Comparison of ENCODE assay signal across 25 mouse cellular contexts in the genomic region with DNA sequence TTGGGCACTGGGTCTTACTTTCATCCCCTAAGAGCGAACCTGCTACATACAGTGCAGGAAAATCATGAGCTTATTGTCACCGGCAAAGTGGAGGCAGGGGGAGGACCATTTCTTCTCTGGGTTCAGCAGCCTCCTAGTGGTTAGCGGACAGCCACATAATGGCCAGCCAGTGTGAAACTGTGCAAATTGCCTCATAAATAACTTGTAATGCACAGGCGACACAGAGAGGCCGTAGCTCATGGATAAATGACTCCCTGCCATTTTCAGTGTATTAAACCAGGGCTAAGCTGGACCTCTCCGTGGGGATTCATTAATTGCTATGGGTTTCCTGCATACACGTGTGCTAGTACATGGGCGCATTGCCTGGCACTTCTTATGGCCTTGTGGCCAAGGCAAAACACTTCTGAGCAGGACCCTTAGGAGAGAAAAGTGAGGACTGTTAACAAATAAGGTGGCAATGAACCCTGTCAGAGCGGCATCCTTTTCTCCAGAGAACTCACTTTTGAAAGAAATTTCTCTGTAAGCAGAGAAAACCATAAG.
A peak's percentile ranks its signal among the peaks of the same experiment; 100 is the strongest.
DNase-seq lines count a peak whose midpoint lies in the region; ATAC-seq and TF ChIP-seq lines count a peak whose summit lies in the region.
"Had no signal": no experiment of that assay in that cellular context is flagged by ENCODE, and none has a peak within 500 bp of the region (broad histone marks: within the 10 kb centered on the region; RNA-seq: fewer than 3 reads in every experiment).

No protein-coding gene starts in this region.

- no peaks in the 10 kb centered on the region for H3K9me3 ChIP-seq in forebrain, embryonic 14.5 days (replicated peaks; ENCODE audit: control insufficient read depth, low read length)
- H3K9me3 ChIP-seq in forebrain, embryonic 16.5 days (ENCODE audit: control insufficient read depth, low read length) = no peaks in the 10 kb centered on the region
- H3K9me3 ChIP-seq in midbrain, postnatal 0 days (ENCODE audit: low read length) = no peaks in the 10 kb centered on the region
- H3K9me3 ChIP-seq in midbrain, embryonic 14.5 days (ENCODE audit: control insufficient read depth, low read length) = no peaks in the 10 kb centered on the region
- H3K9me3 ChIP-seq in limb, embryonic 10.5 days (replicated peaks) = no peaks in the 10 kb centered on the region
- H3K9me3 ChIP-seq in neural tube, embryonic 13.5 days = no peaks in the 10 kb centered on the region
- H3K9me3 ChIP-seq in liver, embryonic 11.5 days (ENCODE audit: control insufficient read depth, low read length) = no peaks in the 10 kb centered on the region
- H3K9me3 ChIP-seq: forebrain, embryonic 10.5 days; midbrain, embryonic 10.5 days had no signal

- H3K27me3 ChIP-seq in forebrain, embryonic 14.5 days (replicated peaks; ENCODE audit: control insufficient read depth, insufficient read depth, low read length) = no peaks in the 10 kb centered on the region
- no peaks in the 10 kb centered on the region for H3K27me3 ChIP-seq in forebrain, embryonic 16.5 days (replicated peaks; ENCODE audit: control insufficient read depth, insufficient read depth, low read length)
- no peaks in the 10 kb centered on the region for H3K27me3 ChIP-seq in midbrain, postnatal 0 days (ENCODE audit: insufficient read depth, low read length)
- H3K27me3 ChIP-seq in midbrain, embryonic 14.5 days (ENCODE audit: control insufficient read depth, insufficient read depth, low read length) = no peaks in the 10 kb centered on the region
- H3K27me3 ChIP-seq in limb, embryonic 10.5 days (ENCODE audit: low read depth, poor library complexity, severe bottlenecking) = no peaks in the 10 kb centered on the region
- no peaks in the 10 kb centered on the region for H3K27me3 ChIP-seq in neural tube, embryonic 13.5 days
- H3K27me3 ChIP-seq in liver, embryonic 11.5 days (replicated peaks; ENCODE audit: control insufficient read depth, insufficient read depth, low read length) = no peaks in the 10 kb centered on the region
- H3K27me3 ChIP-seq: CH12.LX; heart, embryonic 13.5 days had no signal

- WGBS in forebrain, embryonic 14.5 days = 36% methylated on average over 9 of the region's 9 CpGs
- WGBS in forebrain, embryonic 16.5 days = 48% methylated on average over 9 of the region's 9 CpGs
- 52% methylated on average over 9 of the region's 9 CpGs for WGBS in midbrain, postnatal 0 days
- WGBS in midbrain, embryonic 14.5 days = 57% methylated on average over 9 of the region's 9 CpGs
- 57% methylated on average over 9 of the region's 9 CpGs for whole genome bisulfite sequencing in limb, embryonic 10.5 days
- WGBS in neural tube, embryonic 13.5 days = 26% methylated on average over 9 of the region's 9 CpGs
- 82% methylated on average over 9 of the region's 9 CpGs for whole genome bisulfite sequencing in liver, embryonic 11.5 days

- no peak overlapping the region for H3K4me3 ChIP-seq in forebrain, embryonic 14.5 days (ENCODE audit: low read depth, low read length)
- H3K4me3 ChIP-seq in forebrain, embryonic 16.5 days (replicated peaks; ENCODE audit: low read length) = no peak overlapping the region
- H3K4me3 ChIP-seq in midbrain, postnatal 0 days (ENCODE audit: low read depth, low read length) = no peak overlapping the region
- no peak overlapping the region for H3K4me3 ChIP-seq in midbrain, embryonic 14.5 days (replicated peaks; ENCODE audit: low read depth, low read length)
- H3K4me3 ChIP-seq in limb, embryonic 10.5 days = no peak overlapping the region
- H3K4me3 ChIP-seq in neural tube, embryonic 13.5 days = no peak overlapping the region
- H3K4me3 ChIP-seq in liver, embryonic 11.5 days (ENCODE audit: low read depth, low read length) = no peak overlapping the region
- H3K4me3 ChIP-seq: forebrain, embryonic 10.5 days; heart, adult 2 months; heart, embryonic 13.5 days; midbrain, embryonic 10.5 days had no signal

- H3K4me2 ChIP-seq in forebrain, embryonic 14.5 days (ENCODE audit: low read length) = no peak overlapping the region
- no peak overlapping the region for H3K4me2 ChIP-seq in forebrain, embryonic 16.5 days (ENCODE audit: low read length)
- no peak overlapping the region for H3K4me2 ChIP-seq in midbrain, postnatal 0 days (ENCODE audit: low read depth, low read length, poor library complexity, severe bottlenecking)
- H3K4me2 ChIP-seq in midbrain, embryonic 14.5 days (ENCODE audit: low read length) = no peak overlapping the region
- H3K4me2 ChIP-seq in neural tube, embryonic 13.5 days = no peak overlapping the region
- no peak overlapping the region for H3K4me2 ChIP-seq in liver, embryonic 11.5 days
- H3K4me2 ChIP-seq: heart, embryonic 13.5 days had no signal

- H3K36me3 ChIP-seq in forebrain, embryonic 14.5 days (ENCODE audit: control insufficient read depth, insufficient read depth, low read length) = no peaks in the 10 kb centered on the region
- no peaks in the 10 kb centered on the region for H3K36me3 ChIP-seq in forebrain, embryonic 16.5 days (ENCODE audit: control insufficient read depth, insufficient read depth)
- no peaks in the 10 kb centered on the region for H3K36me3 ChIP-seq in midbrain, postnatal 0 days (ENCODE audit: insufficient read depth, low read length)
- no peaks in the 10 kb centered on the region for H3K36me3 ChIP-seq in midbrain, embryonic 14.5 days (ENCODE audit: control insufficient read depth, insufficient read depth, low read length)
- no peaks in the 10 kb centered on the region for H3K36me3 ChIP-seq in limb, embryonic 10.5 days
- H3K36me3 ChIP-seq in neural tube, embryonic 13.5 days = no peaks in the 10 kb centered on the region
- H3K36me3 ChIP-seq in liver, embryonic 11.5 days (ENCODE audit: control insufficient read depth, insufficient read depth, low read length) = no peaks in the 10 kb centered on the region
- H3K36me3 ChIP-seq: forebrain, embryonic 10.5 days; G1E; heart, embryonic 13.5 days; midbrain, embryonic 10.5 days had no signal

- DNase-seq in forebrain, embryonic 14.5 days (ENCODE audit: low spot score) = peak; percentile 47
- peak; percentile 24 for DNase-seq in midbrain, postnatal 0 days (ENCODE audit: low spot score)
- DNase-seq in midbrain, embryonic 14.5 days = no peak
- DNase-seq in limb, embryonic 10.5 days (ENCODE audit: low spot score) = peak; percentile 38
- DNase-seq in liver, embryonic 11.5 days (ENCODE audit: low spot score) = no peak
- DNase-seq: adrenal gland, adult 8-10 months; B cell, adult 2 months; cerebellum, adult 18-20 months; cerebellum, postnatal 25 days; gastrocnemius, postnatal 14 days; heart, adult 2 months; kidney, adult 18-20 months; kidney, postnatal 4 days; liver; right cerebral cortex, postnatal 14 days; spleen, adult 18-20 months had no signal

- peak; percentile 7; the same call in 1 of the 2 replicates for ATAC-seq in forebrain, embryonic 14.5 days
- ATAC-seq in forebrain, embryonic 16.5 days = no peak
- no peak for ATAC-seq in midbrain, postnatal 0 days (ENCODE audit: low FRiP score)
- ATAC-seq in midbrain, embryonic 14.5 days (ENCODE audit: low FRiP score, low TSS enrichment) = no peak
- peak; percentile 88 for ATAC-seq in neural tube, embryonic 13.5 days (ENCODE audit: low read depth)
- ATAC-seq in activated CD4-positive, CD25-positive, alpha-beta regulatory T cell, adult 4 months = no peak
- no peak for ATAC-seq in liver, embryonic 11.5 days (replicated peaks; ENCODE audit: low FRiP score)

- H3K27ac ChIP-seq in forebrain, embryonic 14.5 days (ENCODE audit: low read depth, low read length) = no peak overlapping the region
- H3K27ac ChIP-seq in forebrain, embryonic 16.5 days (ENCODE audit: low read length) = no peak overlapping the region
- H3K27ac ChIP-seq in midbrain, postnatal 0 days (ENCODE audit: low read depth, low read length) = no peak overlapping the region
- no peak overlapping the region for H3K27ac ChIP-seq in midbrain, embryonic 14.5 days (replicated peaks; ENCODE audit: low read depth, low read length)
- no peak overlapping the region for H3K27ac ChIP-seq in limb, embryonic 10.5 days
- H3K27ac ChIP-seq in neural tube, embryonic 13.5 days (replicated peaks) = peak overlapping the region; percentile 49; the same call in 1 of the 2 replicates
- H3K27ac ChIP-seq in liver, embryonic 11.5 days (ENCODE audit: low read depth, low read length) = no peak overlapping the region
- H3K27ac ChIP-seq: forebrain, embryonic 10.5 days; heart, adult 2 months; heart, embryonic 13.5 days; macrophage; midbrain, embryonic 10.5 days had no signal

- H3K4me1 ChIP-seq in forebrain, embryonic 14.5 days (ENCODE audit: control insufficient read depth, insufficient read depth, low read length) = 0 out of 2 replicates have a peak, but pooled peaks cover 3% of the 10 kb centered on the region
- peaks cover 5% of the 10 kb centered on the region; the same call in 1 of the 2 replicates for H3K4me1 ChIP-seq in forebrain, embryonic 16.5 days (replicated peaks; ENCODE audit: control insufficient read depth, insufficient read depth, low read length)
- H3K4me1 ChIP-seq in midbrain, postnatal 0 days (ENCODE audit: insufficient read depth, low read length) = no peaks in the 10 kb centered on the region
- no peaks in the 10 kb centered on the region for H3K4me1 ChIP-seq in midbrain, embryonic 14.5 days (ENCODE audit: control insufficient read depth, insufficient read depth, low read length)
- peaks cover 21% of the 10 kb centered on the region for H3K4me1 ChIP-seq in limb, embryonic 10.5 days
- H3K4me1 ChIP-seq in neural tube, embryonic 13.5 days (replicated peaks) = peaks cover 19% of the 10 kb centered on the region
- H3K4me1 ChIP-seq in liver, embryonic 11.5 days (replicated peaks; ENCODE audit: control insufficient read depth, insufficient read depth, low read length) = no peaks in the 10 kb centered on the region
- H3K4me1 ChIP-seq: heart, embryonic 13.5 days; midbrain, embryonic 10.5 days had no signal

- no peak for TF ChIP-seq CTCF in midbrain, postnatal 0 days (IDR thresholded peaks at IDR 0.05)

- no peak overlapping the region for H3K9ac ChIP-seq in forebrain, embryonic 14.5 days (ENCODE audit: low read length)
- no peak overlapping the region for H3K9ac ChIP-seq in forebrain, embryonic 16.5 days (replicated peaks; ENCODE audit: low read depth, low read length)
- H3K9ac ChIP-seq in midbrain, postnatal 0 days (replicated peaks; ENCODE audit: low read length, poor library complexity, severe bottlenecking) = no peak overlapping the region
- H3K9ac ChIP-seq in midbrain, embryonic 14.5 days (replicated peaks; ENCODE audit: low read length) = no peak overlapping the region
- no peak overlapping the region for H3K9ac ChIP-seq in neural tube, embryonic 13.5 days
- no peak overlapping the region for H3K9ac ChIP-seq in liver, embryonic 11.5 days (ENCODE audit: low read depth, low read length)
- H3K9ac ChIP-seq: heart, embryonic 13.5 days had no signal

Comparison
In these comparisons a context has a peak if more than half of its experiments do, and no peak if none do; other contexts are left out.
1. ATAC-seq: peak in forebrain, embryonic 14.5 days (single experiment) and neural tube, embryonic 13.5 days (single experiment); none in forebrain, embryonic 16.5 days (single experiment), midbrain, postnatal 0 days (single experiment), midbrain, embryonic 14.5 days (single experiment), activated CD4-positive, CD25-positive, alpha-beta regulatory T cell, adult 4 months (single experiment) and liver, embryonic 11.5 days (single experiment).
2. DNase-seq: peak in forebrain, embryonic 14.5 days (single experiment), midbrain, postnatal 0 days (single experiment) and limb, embryonic 10.5 days (single experiment); none in midbrain, embryonic 14.5 days (single experiment) and liver, embryonic 11.5 days (single experiment).